Mouse (Mus musculus): ENCODE data around the gene Nudcd3.

GRCm38 (mm10) chr11:6199410-6200086 is 667 bp downstream of the Nudcd3 start, which contains the start of gene A730071L15Rik:
- TF ChIP-seq CTCF (IDR thresholded peaks at IDR 0.05; ENCODE audit: borderline replicate concordance, insufficient read depth, low read depth, low read length) (no peak), POLR2A (IDR thresholded peaks at IDR 0.05; ENCODE audit: borderline replicate concordance, insufficient read depth, low read length) (no peak)

All from cerebellum, adult 2 months (tissue).